In genomic region chr13:113509403-113510185, GRCm38 (mm10) we compare ENCODE assay signal across 9 mouse cellular contexts.
DNase-seq lines count a peak whose midpoint lies in the region; ATAC-seq lines count a peak whose summit lies in the region.
"Had no signal": no experiment of that assay in that cellular context is flagged by ENCODE, and none has a peak within 500 bp of the region (broad histone marks: within the 10 kb centered on the region; RNA-seq: fewer than 3 reads in every experiment).

No protein-coding gene starts in this region.

- H3K4me3 ChIP-seq in heart, embryonic 15.5 days: no peak overlapping the region
- no peak overlapping the region for H3K4me3 ChIP-seq in lung, embryonic 16.5 days (ENCODE audit: low read length)
- H3K4me3 ChIP-seq in stomach, embryonic 14.5 days (ENCODE audit: low read depth, low read length): no peak overlapping the region
- no peak overlapping the region for H3K4me3 ChIP-seq in midbrain, embryonic 16.5 days (ENCODE audit: low read depth, low read length)
- H3K4me3 ChIP-seq: liver, embryonic 13.5 days had no signal

- H3K9ac ChIP-seq in heart, embryonic 15.5 days: no peak overlapping the region
- H3K9ac ChIP-seq in lung, embryonic 16.5 days (ENCODE audit: low read length): no peak overlapping the region
- no peak overlapping the region for H3K9ac ChIP-seq in stomach, embryonic 14.5 days (replicated peaks; ENCODE audit: low read depth, low read length)
- H3K9ac ChIP-seq in midbrain, embryonic 16.5 days (ENCODE audit: low read depth, low read length): no peak overlapping the region
- H3K9ac ChIP-seq: liver, embryonic 13.5 days had no signal

- DNase-seq in 3134 (ENCODE audit: extremely low read depth, insufficient read length, low spot score) (peak; percentile 57), adipocyte (ENCODE audit: low spot score) (peak; percentile 89)
- peak; percentile 81 to 89 for DNase-seq in kidney, postnatal 4 days
- DNase-seq: liver, embryonic 13.5 days had no signal

- peak overlapping the region; percentile 83 for H3K27ac ChIP-seq in heart, embryonic 15.5 days
- no peak overlapping the region for H3K27ac ChIP-seq in lung, embryonic 16.5 days (ENCODE audit: low read length)
- H3K27ac ChIP-seq in stomach, embryonic 14.5 days (ENCODE audit: low read length): no peak overlapping the region
- H3K27ac ChIP-seq in midbrain, embryonic 16.5 days (ENCODE audit: low read length): no peak overlapping the region
- H3K27ac ChIP-seq: liver, embryonic 13.5 days had no signal

- H3K27me3 ChIP-seq in heart, embryonic 15.5 days: no peaks in the 10 kb centered on the region
- H3K27me3 ChIP-seq in lung, embryonic 16.5 days (ENCODE audit: control insufficient read depth, insufficient read depth, low read depth, low read length): no peaks in the 10 kb centered on the region
- H3K27me3 ChIP-seq in stomach, embryonic 14.5 days (ENCODE audit: control insufficient read depth, insufficient read depth, low read length): no peaks in the 10 kb centered on the region
- no peaks in the 10 kb centered on the region for H3K27me3 ChIP-seq in midbrain, embryonic 16.5 days (ENCODE audit: control insufficient read depth, insufficient read depth, low read depth, low read length)
- H3K27me3 ChIP-seq: liver, embryonic 13.5 days had no signal

- H3K9me3 ChIP-seq in heart, embryonic 15.5 days (replicated peaks): no peaks in the 10 kb centered on the region
- H3K9me3 ChIP-seq in lung, embryonic 16.5 days (ENCODE audit: control insufficient read depth, low read length): no peaks in the 10 kb centered on the region
- no peaks in the 10 kb centered on the region for H3K9me3 ChIP-seq in stomach, embryonic 14.5 days (ENCODE audit: control insufficient read depth, low read depth, low read length)
- no peaks in the 10 kb centered on the region for H3K9me3 ChIP-seq in midbrain, embryonic 16.5 days (replicated peaks; ENCODE audit: control insufficient read depth, low read length, poor library complexity, severe bottlenecking)
- H3K9me3 ChIP-seq: liver, embryonic 13.5 days had no signal

- no peaks in the 10 kb centered on the region for H3K36me3 ChIP-seq in heart, embryonic 15.5 days
- H3K36me3 ChIP-seq in lung, embryonic 16.5 days (ENCODE audit: control insufficient read depth, insufficient read depth, low read length): no peaks in the 10 kb centered on the region
- H3K36me3 ChIP-seq in stomach, embryonic 14.5 days (ENCODE audit: control insufficient read depth, insufficient read depth, low read length): no peaks in the 10 kb centered on the region
- no peaks in the 10 kb centered on the region for H3K36me3 ChIP-seq in midbrain, embryonic 16.5 days (ENCODE audit: control insufficient read depth, insufficient read depth, low read length)
- H3K36me3 ChIP-seq: liver, embryonic 13.5 days had no signal

- H3K4me2 ChIP-seq in heart, embryonic 15.5 days: 0 out of 2 replicates have a peak overlapping the region, but pooled peaks have one; percentile 22
- H3K4me2 ChIP-seq in lung, embryonic 16.5 days (ENCODE audit: low read depth, low read length): no peak overlapping the region
- H3K4me2 ChIP-seq in stomach, embryonic 14.5 days (replicated peaks; ENCODE audit: low read depth, low read length): no peak overlapping the region
- no peak overlapping the region for H3K4me2 ChIP-seq in midbrain, embryonic 16.5 days (ENCODE audit: low read length)
- H3K4me2 ChIP-seq: liver, embryonic 13.5 days had no signal

- WGBS in heart, embryonic 15.5 days: 36% methylated on average over 10 of the region's 10 CpGs
- 39% methylated on average over 10 of the region's 10 CpGs for WGBS in lung, embryonic 16.5 days
- 39% methylated on average over 10 of the region's 10 CpGs for WGBS in stomach, embryonic 14.5 days
- WGBS in midbrain, embryonic 16.5 days: 76% methylated on average over 10 of the region's 10 CpGs

- 0 out of 2 replicates have a peak, but pooled peaks have one; percentile 10 for ATAC-seq in common myeloid progenitor, adult 5-6 weeks (replicated peaks; ENCODE audit: low read depth, poor library complexity, severe bottlenecking)
- ATAC-seq in heart, embryonic 15.5 days (replicated peaks; ENCODE audit: insufficient number of reproducible peaks, insufficient read depth, low FRiP score, low read depth): peak; percentile 90
- peak; percentile 94 for ATAC-seq in lung, embryonic 16.5 days (ENCODE audit: low read depth)
- peak; percentile 63; the same call in 1 of the 2 replicates for ATAC-seq in stomach, embryonic 14.5 days (ENCODE audit: insufficient number of reproducible peaks, insufficient read depth, low FRiP score, low read depth)
- no peak for ATAC-seq in midbrain, embryonic 16.5 days

- peaks cover 12% of the 10 kb centered on the region for H3K4me1 ChIP-seq in heart, embryonic 15.5 days (replicated peaks)
- H3K4me1 ChIP-seq in lung, embryonic 16.5 days (replicated peaks; ENCODE audit: control insufficient read depth, insufficient read depth, low read length): peaks cover 7% of the 10 kb centered on the region
- 0 out of 2 replicates have a peak, but pooled peaks cover 3% of the 10 kb centered on the region for H3K4me1 ChIP-seq in stomach, embryonic 14.5 days (ENCODE audit: control insufficient read depth, insufficient read depth, low read length)
- H3K4me1 ChIP-seq in midbrain, embryonic 16.5 days (ENCODE audit: control insufficient read depth, insufficient read depth, low read length): no peaks in the 10 kb centered on the region
